Mouse (Mus musculus) liver, postnatal 0 days (tissue): ENCODE measurements at regions not wholly inside any gene's neighbourhood (a gene's known extent, or its start where the extent isn't known, plus 50 kb on each side); places are given as distances from the start of the nearest gene placed in this dataset.

Source experiments
- ATAC-seq: fragments of 200-750 bp; cut with Nextera tagmentation; 2 replicates; pipeline ENCODE4 v1.8.0; 2017; ENCODE audit warnings: mild to moderate bottlenecking, moderate library complexity
- DNase-seq: peaks from one replicate; pipeline ENCODE4 v3.0.0-alpha.2; 2016
- H3K27ac ChIP-seq: fragments of 300-500 bp; sonication (generic); 2 replicates; pipeline ENCODE4 v1.5.1; 2014; ENCODE audit warnings: antibody characterized with exemption, moderate library complexity, mild to moderate bottlenecking, low read depth
- H3K27me3 ChIP-seq: fragments of 300-500 bp; sonication (generic); 2 replicates; pipeline ENCODE4 v1.6.1; 2014; ENCODE audit warnings: low read length, control low read depth, mixed read lengths; ENCODE audit not compliant: insufficient read depth
- H3K36me3 ChIP-seq: fragments of 300-500 bp; sonication (generic); replicated peaks from 2 replicates; pipeline ENCODE4 v1.6.1; 2014; ENCODE audit warnings: mild to moderate bottlenecking, control low read depth, low read length, moderate library complexity, mixed read lengths; ENCODE audit not compliant: insufficient read depth
- H3K4me1 ChIP-seq: fragments of 300-500 bp; sonication (generic); 2 replicates; pipeline ENCODE4 v1.6.1; 2014; ENCODE audit warnings: antibody characterized with exemption, mild to moderate bottlenecking, control low read depth; ENCODE audit not compliant: insufficient read depth
- H3K4me2 ChIP-seq: fragments of 300-500 bp; sonication (generic); 2 replicates; pipeline ENCODE4 v1.6.1; 2014; ENCODE audit warnings: low read depth, mild to moderate bottlenecking, low read length, moderate library complexity, mixed read lengths
- H3K4me3 ChIP-seq: fragments of 300-500 bp; sonication (generic); 2 replicates; pipeline ENCODE4 v1.5.1; 2014; ENCODE audit warnings: low read depth, low read length
- H3K9ac ChIP-seq: fragments of 300-500 bp; sonication (generic); replicated peaks from 2 replicates; pipeline ENCODE4 v1.6.1; 2014; ENCODE audit warnings: mild to moderate bottlenecking, moderate library complexity
- H3K9me3 ChIP-seq: fragments of 300-500 bp; sonication (generic); 2 replicates; pipeline ENCODE4 v1.6.1; 2016; ENCODE audit warnings: mild to moderate bottlenecking, control low read depth, low read length, mixed read lengths
- CTCF ChIP-seq: sonication (generic); IDR thresholded peaks from 2 replicates; pipeline ENCODE4 v1.5.1; 2016; ENCODE audit warnings: antibody characterized with exemption, low read depth
- EP300 ChIP-seq: IDR thresholded peaks from 2 replicates; pipeline ENCODE4 v1.6.1; 2016; ENCODE audit warnings: antibody characterized with exemption, low read depth, mild to moderate bottlenecking
- WGBS: fragments of 180-500 bp; shearing (Covaris S2); extraction: QIAGEN DNeasy Blood & Tissue Kit; methylation state at CpG from one replicate; pipeline ENCODE4 v1.1.7; 2014; ENCODE audit not compliant: insufficient replicate concordance; 5-methylcytosine and 5-hydroxymethylcytosine counted together

- no peak for TF ChIP-seq CTCF
- Histone ChIP-seq H3K4me1 (peaks cover 11% of the 10 kb centered on the region), H3K9me3 (no peaks in the 10 kb centered on the region), H3K4me3 (no peak overlapping the region), H3K36me3 (no peaks in the 10 kb centered on the region), H3K9ac (no peak overlapping the region), H3K27ac (no peak overlapping the region), H3K27me3 (no peaks in the 10 kb centered on the region), H3K4me2 (no peak overlapping the region)
- no peak for ATAC-seq
- WGBS: 79% methylated on average over 4 of the region's 4 CpGs
- no peak for DNase-seq
These were observed 81.8 kb downstream of the Hlx start for GRCm38 (mm10) chr1:184650541-184651105.

DNA sequence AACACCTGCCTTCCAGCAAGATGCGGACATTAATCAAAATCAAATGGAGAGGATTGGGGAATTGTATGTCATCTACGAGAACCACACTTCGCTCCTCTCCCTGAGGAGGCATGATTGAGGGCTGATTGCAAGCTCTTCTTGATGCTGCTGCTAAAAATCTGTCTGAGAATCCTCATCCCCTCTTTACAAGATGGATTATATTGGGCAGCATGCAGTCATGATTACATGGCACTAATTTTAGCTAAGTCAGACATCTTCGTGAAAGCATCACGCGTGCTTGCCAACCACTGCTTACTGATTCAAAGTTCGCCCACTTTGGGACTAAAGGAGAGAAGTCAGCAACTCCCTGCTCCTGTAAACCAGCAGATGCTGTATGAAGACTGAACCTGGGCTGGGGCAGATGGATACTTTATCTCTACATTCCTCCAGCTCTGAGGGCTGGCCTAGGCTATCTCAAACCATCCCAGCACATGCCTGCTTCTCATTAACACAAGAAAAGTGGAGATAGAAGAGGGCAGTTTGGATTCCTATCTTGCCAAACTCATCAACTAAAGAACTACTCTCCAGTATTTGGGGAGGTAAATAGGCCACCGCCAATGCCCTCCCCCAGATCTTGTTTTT is 84.4 kb downstream of the Hlx start:
- no peak overlapping the region for H3K4me3 ChIP-seq
- peaks cover 17% of the 10 kb centered on the region for H3K4me1 ChIP-seq
- no peak overlapping the region for H3K4me2 ChIP-seq
- H3K9ac ChIP-seq: no peak overlapping the region
- WGBS: 81% methylated on average over 8 of the region's 8 CpGs
- no peaks in the 10 kb centered on the region for H3K9me3 ChIP-seq
- no peaks in the 10 kb centered on the region for H3K27me3 ChIP-seq
- H3K27ac ChIP-seq: peak overlapping the region; percentile 67
- ATAC-seq (peak; percentile 44), DNase-seq (no peak)
- TF ChIP-seq EP300 (peak; percentile 93), CTCF (no peak)
- H3K36me3 ChIP-seq: no peaks in the 10 kb centered on the region

DNA sequence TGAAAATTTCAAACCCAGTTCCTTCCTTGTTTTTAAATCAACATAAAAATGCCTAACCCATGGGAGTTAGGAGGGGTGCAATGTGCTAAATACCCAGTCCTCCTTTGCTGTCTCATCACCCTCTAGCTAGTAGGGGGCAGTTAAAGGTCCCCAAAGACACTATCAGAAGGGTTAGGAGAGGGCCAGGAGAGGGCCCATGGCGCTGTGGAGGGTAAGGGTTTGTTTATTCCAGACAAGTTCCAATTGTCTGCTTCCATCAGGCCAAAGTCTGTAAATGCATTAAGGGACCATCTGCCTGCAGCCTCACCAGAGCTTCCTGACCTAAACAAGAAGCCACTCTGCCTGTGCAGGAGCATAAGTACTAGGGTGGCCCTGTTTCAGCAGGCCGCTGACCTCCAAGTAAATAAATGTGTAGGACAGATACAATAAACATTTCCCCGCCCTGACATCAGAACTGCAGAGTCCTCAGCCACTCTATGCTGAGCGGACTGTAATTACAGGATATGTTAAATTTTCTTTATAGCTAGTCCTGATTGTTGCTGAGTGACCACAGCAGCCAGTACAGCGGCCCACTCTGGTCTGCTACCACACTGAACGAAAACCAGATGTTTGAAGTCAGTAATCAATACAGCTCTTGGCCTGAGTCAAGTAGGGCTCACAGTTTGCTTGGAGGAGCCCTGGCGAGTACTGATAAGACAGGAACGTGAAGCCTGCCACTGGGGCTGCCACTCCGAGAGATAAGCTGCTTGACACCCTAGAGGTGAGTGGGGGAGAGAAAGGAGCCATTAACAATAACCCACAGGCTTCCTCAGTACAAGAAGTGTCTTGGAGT is 87.4 kb downstream of the Hlx start:
- DNase-seq (peak; percentile 69), ATAC-seq (peak; percentile 97)
- Histone ChIP-seq H3K27me3 (no peaks in the 10 kb centered on the region), H3K9ac (peak overlapping the region; percentile 1; the same call in 1 of the 2 replicates), H3K9me3 (no peaks in the 10 kb centered on the region), H3K4me2 (0 out of 2 replicates have a peak overlapping the region, but pooled peaks have one; percentile 1), H3K36me3 (no peaks in the 10 kb centered on the region), H3K4me3 (no peak overlapping the region), H3K4me1 (peaks cover 17% of the 10 kb centered on the region), H3K27ac (peak overlapping the region; percentile 88)
- TF ChIP-seq EP300 (peak; percentile 99), CTCF (peak; percentile 59)
- WGBS: 38% methylated on average over 9 of the region's 9 CpGs

GRCm38 (mm10) chr1:184630695-184631475 is 101.5 kb downstream of the Hlx start:
- Histone ChIP-seq H3K36me3 (no peaks in the 10 kb centered on the region), H3K27ac (no peak overlapping the region), H3K9me3 (no peaks in the 10 kb centered on the region), H3K4me1 (peaks cover 21% of the 10 kb centered on the region), H3K4me3 (no peak overlapping the region), H3K9ac (no peak overlapping the region), H3K27me3 (no peaks in the 10 kb centered on the region), H3K4me2 (no peak overlapping the region)
- DNase-seq (peak; percentile 27), ATAC-seq (peak; percentile 32; the same call in 1 of the 2 replicates)
- WGBS: 75% methylated on average over 13 of the region's 13 CpGs
- TF ChIP-seq CTCF (no peak), EP300 (no peak)

- Histone ChIP-seq H3K4me2 (peak overlapping the region; percentile 23; the same call in 1 of the 2 replicates), H3K4me1 (peaks cover 21% of the 10 kb centered on the region), H3K9me3 (no peaks in the 10 kb centered on the region), H3K36me3 (no peaks in the 10 kb centered on the region), H3K4me3 (no peak overlapping the region), H3K27me3 (no peaks in the 10 kb centered on the region), H3K9ac (no peak overlapping the region), H3K27ac (peak overlapping the region; percentile 45)
- ATAC-seq (peak; percentile 89), DNase-seq (peak; percentile 37)
- TF ChIP-seq CTCF (no peak), EP300 (peak; percentile 84)
- 58% methylated on average over 9 of the region's 9 CpGs for WGBS
These were observed 103.2 kb downstream of the Hlx start for GRCm38 (mm10) chr1:184629194-184629593.
